Mouse (Mus musculus) stomach, postnatal 0 days (tissue): ENCODE data around the gene Fsd1. TPM values are rescaled to one million over a fixed set of nuclear protein-coding genes. Genes with fewer than 3 reads are reported as not detected.
A peak's percentile ranks its signal among the peaks of the same experiment; 100 is the strongest.

Experiments used
- ATAC-seq: fragments of 200-750 bp; cut with Nextera tagmentation; 2 replicates; pipeline ENCODE4 v1.8.0; 2017; ENCODE audit not compliant: low FRiP score, low TSS enrichment
- DNase-seq: peaks from one replicate; pipeline ENCODE4 v3.0.0-alpha.2; 2016; ENCODE audit warnings: low spot score
- H3K27ac ChIP-seq: fragments of 300-500 bp; sonication (generic); replicated peaks from 2 replicates; pipeline ENCODE4 v1.5.1; 2014; ENCODE audit warnings: mild to moderate bottlenecking, control low read depth
- H3K27me3 ChIP-seq: fragments of 300-500 bp; sonication (generic); 2 replicates; pipeline ENCODE4 v1.6.1; 2014; ENCODE audit warnings: low read length; ENCODE audit not compliant: control insufficient read depth, insufficient read depth
- H3K36me3 ChIP-seq: fragments of 300-500 bp; sonication (generic); 2 replicates; pipeline ENCODE4 v1.6.1; 2014; ENCODE audit warnings: low read length, mixed read lengths; ENCODE audit not compliant: control insufficient read depth, insufficient read depth
- H3K4me1 ChIP-seq: fragments of 300-500 bp; sonication (generic); replicated peaks from 2 replicates; pipeline ENCODE4 v1.6.1; 2014; ENCODE audit warnings: antibody characterized with exemption; ENCODE audit not compliant: control insufficient read depth, insufficient read depth
- H3K4me2 ChIP-seq: fragments of 300-500 bp; sonication (generic); replicated peaks from 2 replicates; pipeline ENCODE4 v1.6.1; 2014; ENCODE audit warnings: low read depth, mild to moderate bottlenecking, control low read depth, moderate library complexity
- H3K4me3 ChIP-seq: fragments of 300-500 bp; sonication (generic); 2 replicates; pipeline ENCODE4 v1.5.1; 2014; ENCODE audit warnings: low read depth, low read length, control low read depth
- H3K9ac ChIP-seq: fragments of 300-500 bp; sonication (generic); 2 replicates; pipeline ENCODE4 v1.6.1; 2014; ENCODE audit warnings: mild to moderate bottlenecking, low read length, control low read depth, mixed read lengths
- H3K9me3 ChIP-seq: fragments of 300-500 bp; sonication (generic); 2 replicates; pipeline ENCODE4 v1.6.1; 2016; ENCODE audit warnings: low read length; ENCODE audit not compliant: control insufficient read depth
- CTCF ChIP-seq: IDR thresholded peaks from 2 replicates; pipeline ENCODE4 v1.5.1; 2016; ENCODE audit warnings: antibody characterized with exemption, low read depth, mild to moderate bottlenecking, moderate library complexity
- EP300 ChIP-seq: optimal IDR thresholded peaks from 2 replicates; pipeline ENCODE3; 2016; ENCODE audit warnings: antibody characterized with exemption
- WGBS: fragments of 180-500 bp; shearing (Covaris S2); extraction: QIAGEN DNeasy Blood & Tissue Kit; methylation state at CpG from one replicate; pipeline ENCODE4 v1.1.7; 2014; 5-methylcytosine and 5-hydroxymethylcytosine counted together
- polyA plus RNA-seq: library from polyadenylated mRNA; unstranded; fragments of >200 nt; fragmentation: Nextera tagmentation; extraction: Ambion mirVana; gene quantifications from 2 replicates; pipeline ENCODE4 v1.2.1, GENCODE M21; 2015

Gene Fsd1
- polyA plus RNA-seq, 1 experiment from 2014 or later, result 3.5 TPM

DNA sequence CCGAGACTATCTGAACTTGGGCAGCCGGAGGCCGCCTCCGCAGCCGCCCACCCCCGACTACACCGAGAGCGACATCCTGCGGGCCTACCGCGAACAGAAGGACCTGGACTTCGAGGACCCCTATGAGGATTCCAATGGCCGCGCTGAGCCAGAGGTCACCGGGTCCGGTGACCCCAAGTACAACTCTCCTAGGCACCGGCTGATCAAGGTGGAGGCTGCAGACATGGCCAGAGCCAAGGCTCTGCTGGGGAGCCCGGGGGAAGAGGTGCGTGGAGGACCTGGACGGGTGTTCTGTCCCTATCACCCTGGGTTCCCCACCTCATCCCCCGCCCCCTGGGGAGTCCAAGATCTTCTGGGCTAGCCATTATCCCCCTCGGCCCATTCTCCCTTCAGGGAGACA, 14.9 kb upstream of the Fsd1 start:
- ATAC-seq, result no peak
- Histone ChIP-seq H3K4me1 (no peaks in the 10 kb centered on the region), H3K4me2 (no peak overlapping the region), H3K27me3 (no peaks in the 10 kb centered on the region), H3K27ac (no peak overlapping the region), H3K9me3 (no peaks in the 10 kb centered on the region), H3K4me3 (no peak overlapping the region), H3K36me3 (peaks cover 10% of the 10 kb centered on the region; the same call in 1 of the 2 replicates), H3K9ac (no peak overlapping the region)
- WGBS, result 48% methylated on average over 22 of the region's 22 CpGs
- no peak for DNase-seq
- TF ChIP-seq CTCF (no peak), EP300 (no peak)

DNA sequence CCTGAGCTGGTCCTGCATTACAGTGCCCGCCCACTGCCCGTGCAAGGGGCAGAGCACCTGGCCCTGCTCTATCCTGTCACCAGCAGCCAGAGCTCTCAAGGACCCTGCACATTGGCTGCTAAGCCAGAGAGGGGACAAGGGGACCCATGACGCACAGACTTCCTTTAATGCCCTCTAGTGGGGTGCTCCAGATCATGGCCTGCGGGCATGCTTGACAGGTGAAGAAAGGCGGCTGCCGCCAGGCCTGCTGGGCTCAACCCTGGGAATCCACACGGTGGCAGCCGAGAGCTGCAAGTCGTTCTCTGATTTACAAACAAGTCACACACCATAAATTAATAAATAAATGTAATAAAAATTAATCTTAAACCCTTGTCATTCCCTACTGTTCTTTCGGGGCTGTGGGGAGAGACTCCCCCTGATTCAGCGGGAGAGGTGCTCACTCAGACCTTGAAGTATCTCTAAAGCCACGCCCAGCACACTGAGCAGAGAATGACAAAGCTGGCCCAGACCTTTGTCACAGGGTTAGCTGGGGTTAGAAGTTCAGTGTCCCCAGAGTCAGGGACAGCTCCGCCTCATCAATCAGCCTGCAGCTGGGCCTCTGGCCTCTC, 9.9 kb upstream of the Fsd1 start:
- Histone ChIP-seq H3K9me3 (no peaks in the 10 kb centered on the region), H3K9ac (no peak overlapping the region), H3K36me3 (no peaks in the 10 kb centered on the region), H3K4me1 (no peaks in the 10 kb centered on the region), H3K27ac (no peak overlapping the region), H3K27me3 (no peaks in the 10 kb centered on the region), H3K4me2 (no peak overlapping the region), H3K4me3 (no peak overlapping the region)
- ATAC-seq (peak; percentile 85), DNase-seq (peak; percentile 90)
- WGBS, result 13% methylated on average over 13 of the region's 13 CpGs
- TF ChIP-seq CTCF, result peak; percentile 86
- TF ChIP-seq EP300, result no peak

DNA sequence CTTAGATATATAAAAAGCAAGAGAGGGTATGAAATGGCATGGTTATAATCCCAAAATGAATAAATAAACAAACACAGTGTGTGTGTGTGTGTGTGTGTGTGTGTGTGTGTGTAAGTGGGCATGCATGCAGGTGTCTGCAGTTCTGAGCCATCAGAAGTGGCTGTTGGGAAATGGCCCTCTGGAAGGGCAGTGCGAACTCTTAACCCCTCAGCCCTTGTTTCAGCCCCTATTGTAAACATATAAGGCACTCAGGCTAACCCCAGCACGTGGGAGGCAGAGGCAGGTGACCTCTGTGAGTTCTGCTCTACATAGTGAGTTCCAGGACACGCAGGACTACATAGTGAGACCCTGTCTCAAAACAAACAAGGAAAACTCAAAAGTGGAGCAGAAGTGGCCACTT, 9.0 kb upstream of the Fsd1 start:
- H3K27ac ChIP-seq, result no peak overlapping the region
- no peak overlapping the region for H3K9ac ChIP-seq
- TF ChIP-seq EP300, result no peak
- TF ChIP-seq CTCF, result no peak
- no peak overlapping the region for H3K4me2 ChIP-seq
- ATAC-seq (no peak), DNase-seq (no peak)
- no peaks in the 10 kb centered on the region for H3K4me1 ChIP-seq
- no peak overlapping the region for H3K4me3 ChIP-seq
- no peaks in the 10 kb centered on the region for H3K27me3 ChIP-seq
- WGBS, result 37% methylated on average over 3 of the region's 3 CpGs
- no peaks in the 10 kb centered on the region for H3K36me3 ChIP-seq
- no peaks in the 10 kb centered on the region for H3K9me3 ChIP-seq

DNA sequence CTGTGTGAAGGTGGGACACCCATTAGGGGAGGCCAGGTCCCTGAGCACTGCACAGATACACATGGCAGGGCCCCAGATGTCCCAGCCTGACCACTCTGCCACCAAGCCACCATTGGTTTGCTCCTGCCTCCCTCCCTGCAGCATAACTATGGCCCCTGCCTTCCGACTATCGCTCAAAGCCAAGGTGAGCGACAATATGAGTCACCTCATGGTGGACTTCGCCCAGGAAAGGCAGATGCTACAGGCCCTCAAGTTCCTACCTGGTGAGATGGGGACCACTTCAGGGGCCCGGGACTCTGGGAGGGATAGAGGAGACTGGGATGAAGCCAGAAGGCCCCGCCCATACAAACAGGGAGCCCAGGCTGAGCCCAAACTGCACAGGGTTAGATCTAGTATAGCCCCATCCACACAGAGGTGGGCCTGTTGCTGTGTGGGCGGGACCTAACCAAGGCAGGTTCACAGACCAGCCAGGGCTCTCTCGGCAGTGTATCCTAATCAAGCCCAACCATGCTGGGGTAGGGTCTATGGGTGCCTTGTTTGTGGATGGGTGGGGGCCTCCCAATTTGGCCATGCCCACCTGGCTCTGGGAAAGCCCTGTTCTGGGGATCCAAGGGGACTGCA, 4.1 kb downstream of the Fsd1 start:
- 72% methylated on average over 8 of the region's 8 CpGs for WGBS
- Histone ChIP-seq H3K36me3 (no peaks in the 10 kb centered on the region), H3K4me3 (no peak overlapping the region), H3K27ac (no peak overlapping the region), H3K9me3 (no peaks in the 10 kb centered on the region), H3K4me1 (no peaks in the 10 kb centered on the region), H3K9ac (no peak overlapping the region), H3K27me3 (no peaks in the 10 kb centered on the region; the same call in 1 of the 2 replicates), H3K4me2 (no peak overlapping the region)
- TF ChIP-seq EP300 (no peak), CTCF (no peak)
- ATAC-seq (peak; percentile 36), DNase-seq (no peak)

DNA sequence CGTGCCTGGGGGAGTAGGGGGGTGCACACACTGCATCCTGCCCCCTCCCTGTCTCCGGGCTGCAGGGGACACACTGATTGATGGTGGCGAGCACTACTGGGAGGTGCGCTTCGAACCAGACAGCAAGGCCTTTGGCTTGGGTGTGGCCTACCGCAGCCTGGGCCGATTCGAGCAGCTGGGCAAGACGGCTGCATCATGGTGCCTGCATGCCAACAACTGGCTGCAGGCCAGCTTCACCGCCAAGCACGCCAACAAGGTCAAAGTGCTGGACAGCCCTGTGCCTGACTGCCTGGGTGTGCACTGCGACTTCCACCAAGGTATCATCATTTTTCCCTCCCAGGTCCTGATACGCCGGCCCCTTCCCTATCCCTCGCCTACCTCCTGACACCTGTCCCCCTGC, 9.7 kb downstream of the Fsd1 start:
- TF ChIP-seq EP300 (no peak), CTCF (no peak)
- Histone ChIP-seq H3K4me3 (no peak overlapping the region), H3K27ac (no peak overlapping the region), H3K4me1 (no peaks in the 10 kb centered on the region), H3K9me3 (no peaks in the 10 kb centered on the region), H3K4me2 (no peak overlapping the region), H3K9ac (no peak overlapping the region), H3K36me3 (no peaks in the 10 kb centered on the region; the same call in 1 of the 2 replicates), H3K27me3 (no peaks in the 10 kb centered on the region)
- 77% methylated on average over 15 of the region's 15 CpGs for WGBS
- DNase-seq (no peak), ATAC-seq (peak; percentile 30; the same call in 1 of the 2 replicates)

DNA sequence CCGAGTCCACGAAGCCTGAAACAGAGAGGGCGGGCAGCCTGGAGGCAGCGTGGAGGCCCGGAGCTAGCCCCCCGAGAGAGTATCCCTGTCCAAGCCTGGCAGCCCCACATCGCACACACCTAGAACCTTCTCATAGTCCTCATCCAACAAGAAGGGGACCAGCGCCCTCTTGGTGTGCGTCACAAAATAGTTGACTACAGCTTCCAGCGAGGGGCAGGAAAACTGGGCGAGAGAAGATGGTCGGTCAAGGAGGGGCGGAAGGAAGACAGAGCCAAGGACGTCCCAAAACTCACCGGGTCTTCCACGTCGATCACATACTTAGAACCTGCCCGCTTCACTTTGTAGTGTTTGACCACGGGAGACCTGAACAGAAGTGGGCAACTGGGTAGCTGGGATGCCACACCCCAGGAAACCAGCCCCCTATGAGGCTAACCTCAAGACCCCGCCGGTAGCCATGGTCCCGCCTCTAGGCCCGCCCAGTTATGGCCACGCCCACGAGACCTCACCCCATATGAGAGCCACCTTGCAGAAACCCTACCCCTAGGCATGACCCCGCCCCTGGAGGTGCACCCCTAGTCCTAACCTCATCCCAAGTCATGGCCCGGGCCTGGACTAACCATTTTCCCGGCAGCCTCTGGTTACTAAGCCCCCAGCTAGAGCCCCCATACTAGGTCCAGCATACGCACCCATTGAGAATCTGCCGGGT, 13.6 kb downstream of the Fsd1 start:
- Histone ChIP-seq H3K4me2 (no peak overlapping the region), H3K4me1 (no peaks in the 10 kb centered on the region), H3K9me3 (no peaks in the 10 kb centered on the region), H3K36me3 (no peaks in the 10 kb centered on the region; the same call in 1 of the 2 replicates), H3K4me3 (no peak overlapping the region), H3K27ac (no peak overlapping the region), H3K9ac (no peak overlapping the region), H3K27me3 (no peaks in the 10 kb centered on the region)
- 30% methylated on average over 30 of the region's 30 CpGs for WGBS
- no peak for DNase-seq
- no peak for TF ChIP-seq EP300
- TF ChIP-seq CTCF, result no peak
- ATAC-seq, result no peak
